Mouse (Mus musculus): ENCODE measurements around the gene Ppp4r4. TPM values are rescaled to one million over a fixed set of nuclear protein-coding genes. Genes with fewer than 3 reads are reported as not detected.

Ppp4r4 gene
- polyA plus RNA-seq, 1 experiment from 2014 or later = 1.2 TPM

GRCm38 (mm10) chr12:103547438-103547837 is 15.4 kb downstream of the Ppp4r4 start:
- H3K27me3 ChIP-seq (replicated peaks; ENCODE audit: control insufficient read depth, insufficient read depth, low read length) = no peaks in the 10 kb centered on the region
- 51% methylated on average over 2 of the region's 2 CpGs for WGBS
- no peak for ATAC-seq (replicated peaks; ENCODE audit: low FRiP score, low TSS enrichment, low read depth)

GRCm38 (mm10) chr12:103548526-103548925 is 16.4 kb downstream of the Ppp4r4 start:
- ATAC-seq (replicated peaks; ENCODE audit: low FRiP score, low TSS enrichment, low read depth) = no peak
- no peak overlapping the region for H3K4me2 ChIP-seq (ENCODE audit: low read length)

More at GRCm38 (mm10) chr12:103547438-103547837, 15.4 kb downstream of the Ppp4r4 start:
- no peak overlapping the region for H3K4me3 ChIP-seq (ENCODE audit: low read depth, low read length)
- no peak for DNase-seq (ENCODE audit: low spot score)
- no peak overlapping the region for H3K9ac ChIP-seq (ENCODE audit: low read length)
- H3K9me3 ChIP-seq (ENCODE audit: control insufficient read depth, low read length) = no peaks in the 10 kb centered on the region
- no peaks in the 10 kb centered on the region for H3K36me3 ChIP-seq (ENCODE audit: control insufficient read depth, insufficient read depth, low read length)
- 0 out of 2 replicates have a peak, but pooled peaks cover 3% of the 10 kb centered on the region for H3K4me1 ChIP-seq (replicated peaks; ENCODE audit: control insufficient read depth, insufficient read depth, low read length)
- H3K27ac ChIP-seq (ENCODE audit: low read depth) = no peak overlapping the region
- H3K4me2 ChIP-seq (ENCODE audit: low read length) = no peak overlapping the region

GRCm38 (mm10) chr12:103550047-103550446 is 18.0 kb downstream of the Ppp4r4 start:
- no peak for DNase-seq (ENCODE audit: low spot score)
- Histone ChIP-seq H3K9ac (ENCODE audit: low read length) (no peak overlapping the region), H3K9me3 (ENCODE audit: control insufficient read depth, low read length) (no peaks in the 10 kb centered on the region), H3K27me3 (replicated peaks; ENCODE audit: control insufficient read depth, insufficient read depth, low read length) (no peaks in the 10 kb centered on the region), H3K4me3 (ENCODE audit: low read depth, low read length) (no peak overlapping the region), H3K27ac (ENCODE audit: low read depth) (no peak overlapping the region), H3K4me2 (ENCODE audit: low read length) (no peak overlapping the region), H3K36me3 (ENCODE audit: control insufficient read depth, insufficient read depth, low read length) (no peaks in the 10 kb centered on the region), H3K4me1 (replicated peaks; ENCODE audit: control insufficient read depth, insufficient read depth, low read length) (0 out of 2 replicates have a peak, but pooled peaks cover 3% of the 10 kb centered on the region)
- no peak for ATAC-seq (replicated peaks; ENCODE audit: low FRiP score, low TSS enrichment, low read depth)
- 85% methylated on average over 6 of the region's 6 CpGs for WGBS

More at GRCm38 (mm10) chr12:103548526-103548925, 16.4 kb downstream of the Ppp4r4 start:
- Histone ChIP-seq H3K9ac (ENCODE audit: low read length) (no peak overlapping the region), H3K27ac (ENCODE audit: low read depth) (no peak overlapping the region), H3K4me1 (replicated peaks; ENCODE audit: control insufficient read depth, insufficient read depth, low read length) (0 out of 2 replicates have a peak, but pooled peaks cover 3% of the 10 kb centered on the region), H3K9me3 (ENCODE audit: control insufficient read depth, low read length) (no peaks in the 10 kb centered on the region), H3K4me3 (ENCODE audit: low read depth, low read length) (no peak overlapping the region), H3K27me3 (replicated peaks; ENCODE audit: control insufficient read depth, insufficient read depth, low read length) (no peaks in the 10 kb centered on the region), H3K36me3 (ENCODE audit: control insufficient read depth, insufficient read depth, low read length) (no peaks in the 10 kb centered on the region)
- 42% methylated on average over 4 of the region's 4 CpGs for WGBS
- DNase-seq (ENCODE audit: low spot score) = no peak

- Histone ChIP-seq H3K36me3 (ENCODE audit: control insufficient read depth, insufficient read depth, low read length) (no peaks in the 10 kb centered on the region), H3K9me3 (ENCODE audit: control insufficient read depth, low read length) (no peaks in the 10 kb centered on the region), H3K27me3 (replicated peaks; ENCODE audit: control insufficient read depth, insufficient read depth, low read length) (no peaks in the 10 kb centered on the region), H3K9ac (ENCODE audit: low read length) (no peak overlapping the region), H3K4me1 (replicated peaks; ENCODE audit: control insufficient read depth, insufficient read depth, low read length) (0 out of 2 replicates have a peak, but pooled peaks cover 3% of the 10 kb centered on the region), H3K27ac (ENCODE audit: low read depth) (no peak overlapping the region), H3K4me3 (ENCODE audit: low read depth, low read length) (no peak overlapping the region), H3K4me2 (ENCODE audit: low read length) (no peak overlapping the region)
- WGBS = 56% methylated on average over 4 of the region's 4 CpGs
- DNase-seq (ENCODE audit: low spot score) = no peak
- ATAC-seq (replicated peaks; ENCODE audit: low FRiP score, low TSS enrichment, low read depth) = no peak
Observed at GRCm38 (mm10) chr12:103551422-103551821, 19.3 kb downstream of the Ppp4r4 start.

GRCm38 (mm10) chr12:103552506-103552905 is 20.4 kb downstream of the Ppp4r4 start:
- no peak for ATAC-seq (replicated peaks; ENCODE audit: low FRiP score, low TSS enrichment, low read depth)
- H3K36me3 ChIP-seq (ENCODE audit: control insufficient read depth, insufficient read depth, low read length) = no peaks in the 10 kb centered on the region

GRCm38 (mm10) chr12:103553497-103553896 is 21.4 kb downstream of the Ppp4r4 start:
- Histone ChIP-seq H3K4me2 (ENCODE audit: low read length) (no peak overlapping the region), H3K9ac (ENCODE audit: low read length) (no peak overlapping the region), H3K9me3 (ENCODE audit: control insufficient read depth, low read length) (no peaks in the 10 kb centered on the region), H3K4me3 (ENCODE audit: low read depth, low read length) (no peak overlapping the region), H3K27ac (ENCODE audit: low read depth) (no peak overlapping the region), H3K36me3 (ENCODE audit: control insufficient read depth, insufficient read depth, low read length) (no peaks in the 10 kb centered on the region), H3K4me1 (replicated peaks; ENCODE audit: control insufficient read depth, insufficient read depth, low read length) (0 out of 2 replicates have a peak, but pooled peaks cover 3% of the 10 kb centered on the region), H3K27me3 (replicated peaks; ENCODE audit: control insufficient read depth, insufficient read depth, low read length) (no peaks in the 10 kb centered on the region)
- DNase-seq (ENCODE audit: low spot score) = no peak
- ATAC-seq (replicated peaks; ENCODE audit: low FRiP score, low TSS enrichment, low read depth) = no peak
- 78% methylated on average over 3 of the region's 3 CpGs for WGBS

More at GRCm38 (mm10) chr12:103552506-103552905, 20.4 kb downstream of the Ppp4r4 start:
- 68% methylated on average over 2 of the region's 2 CpGs for WGBS
- H3K27me3 ChIP-seq (replicated peaks; ENCODE audit: control insufficient read depth, insufficient read depth, low read length) = no peaks in the 10 kb centered on the region
- no peak overlapping the region for H3K9ac ChIP-seq (ENCODE audit: low read length)
- H3K4me3 ChIP-seq (ENCODE audit: low read depth, low read length) = no peak overlapping the region
- H3K4me2 ChIP-seq (ENCODE audit: low read length) = no peak overlapping the region
- DNase-seq (ENCODE audit: low spot score) = no peak
- 0 out of 2 replicates have a peak, but pooled peaks cover 3% of the 10 kb centered on the region for H3K4me1 ChIP-seq (replicated peaks; ENCODE audit: control insufficient read depth, insufficient read depth, low read length)
- H3K9me3 ChIP-seq (ENCODE audit: control insufficient read depth, low read length) = no peaks in the 10 kb centered on the region
- H3K27ac ChIP-seq (ENCODE audit: low read depth) = no peak overlapping the region

- H3K9me3 ChIP-seq (ENCODE audit: control insufficient read depth, low read length) = no peaks in the 10 kb centered on the region
- no peak for ATAC-seq (replicated peaks; ENCODE audit: low FRiP score, low TSS enrichment, low read depth)
Observed at GRCm38 (mm10) chr12:103556856-103557255, 24.8 kb downstream of the Ppp4r4 start.

GRCm38 (mm10) chr12:103564726-103565125 is 32.6 kb downstream of the Ppp4r4 start:
- H3K9me3 ChIP-seq (ENCODE audit: control insufficient read depth, low read length) = no peaks in the 10 kb centered on the region
- H3K4me3 ChIP-seq (ENCODE audit: low read depth, low read length) = no peak overlapping the region
- no peaks in the 10 kb centered on the region for H3K27me3 ChIP-seq (replicated peaks; ENCODE audit: control insufficient read depth, insufficient read depth, low read length)
- DNase-seq (ENCODE audit: low spot score) = no peak
- no peaks in the 10 kb centered on the region for H3K4me1 ChIP-seq (replicated peaks; ENCODE audit: control insufficient read depth, insufficient read depth, low read length)
- H3K27ac ChIP-seq (ENCODE audit: low read depth) = no peak overlapping the region
- WGBS = 58% methylated on average over 1 of the region's 1 CpGs
- H3K36me3 ChIP-seq (ENCODE audit: control insufficient read depth, insufficient read depth, low read length) = no peaks in the 10 kb centered on the region
- no peak overlapping the region for H3K4me2 ChIP-seq (ENCODE audit: low read length)
- no peak for ATAC-seq (replicated peaks; ENCODE audit: low FRiP score, low TSS enrichment, low read depth)
- no peak overlapping the region for H3K9ac ChIP-seq (ENCODE audit: low read length)

More at GRCm38 (mm10) chr12:103556856-103557255, 24.8 kb downstream of the Ppp4r4 start:
- H3K9ac ChIP-seq (ENCODE audit: low read length) = no peak overlapping the region
- H3K4me3 ChIP-seq (ENCODE audit: low read depth, low read length) = no peak overlapping the region
- H3K27ac ChIP-seq (ENCODE audit: low read depth) = no peak overlapping the region
- H3K4me1 ChIP-seq (replicated peaks; ENCODE audit: control insufficient read depth, insufficient read depth, low read length) = no peaks in the 10 kb centered on the region
- no peak for DNase-seq (ENCODE audit: low spot score)
- H3K36me3 ChIP-seq (ENCODE audit: control insufficient read depth, insufficient read depth, low read length) = no peaks in the 10 kb centered on the region
- 86% methylated on average over 5 of the region's 5 CpGs for WGBS
- H3K4me2 ChIP-seq (ENCODE audit: low read length) = no peak overlapping the region
- no peaks in the 10 kb centered on the region for H3K27me3 ChIP-seq (replicated peaks; ENCODE audit: control insufficient read depth, insufficient read depth, low read length)

- Histone ChIP-seq H3K9me3 (ENCODE audit: control insufficient read depth, low read length) (no peaks in the 10 kb centered on the region), H3K4me2 (ENCODE audit: low read length) (no peak overlapping the region), H3K9ac (ENCODE audit: low read length) (no peak overlapping the region), H3K27me3 (replicated peaks; ENCODE audit: control insufficient read depth, insufficient read depth, low read length) (no peaks in the 10 kb centered on the region), H3K4me1 (replicated peaks; ENCODE audit: control insufficient read depth, insufficient read depth, low read length) (no peaks in the 10 kb centered on the region), H3K27ac (ENCODE audit: low read depth) (no peak overlapping the region), H3K36me3 (ENCODE audit: control insufficient read depth, insufficient read depth, low read length) (no peaks in the 10 kb centered on the region), H3K4me3 (ENCODE audit: low read depth, low read length) (no peak overlapping the region)
- ATAC-seq (replicated peaks; ENCODE audit: low FRiP score, low TSS enrichment, low read depth) (no peak), DNase-seq (ENCODE audit: low spot score) (no peak)
- 80% methylated on average over 7 of the region's 7 CpGs for WGBS
Observed at GRCm38 (mm10) chr12:103565151-103565550, 33.1 kb downstream of the Ppp4r4 start.
